Mouse (Mus musculus) spleen, adult 18-20 months (tissue): Measurements from ENCODE around the gene Praf2.
A peak's percentile ranks its signal among the peaks of the same experiment; 100 is the strongest.
"Not testable (repeated sequence)": the region's sequence is repeated elsewhere in the genome, so short reads cannot be mapped to it uniquely, and the experiment has no call there.

Source experiments
- DNase-seq, 2 experiments: peaks; one replicate each; pipeline ENCODE4 v3.0.0; 2022; ENCODE audit warnings: mixed read lengths in 2 of 2

The Praf2 gene

GRCm38 (mm10) chrX:7728215-7728921 is at the start of gene Praf2:
Gene Praf2 (plus strand): TSS chrX:7728439.
- DNase-seq, result peak; percentile 55 to 63

DNA sequence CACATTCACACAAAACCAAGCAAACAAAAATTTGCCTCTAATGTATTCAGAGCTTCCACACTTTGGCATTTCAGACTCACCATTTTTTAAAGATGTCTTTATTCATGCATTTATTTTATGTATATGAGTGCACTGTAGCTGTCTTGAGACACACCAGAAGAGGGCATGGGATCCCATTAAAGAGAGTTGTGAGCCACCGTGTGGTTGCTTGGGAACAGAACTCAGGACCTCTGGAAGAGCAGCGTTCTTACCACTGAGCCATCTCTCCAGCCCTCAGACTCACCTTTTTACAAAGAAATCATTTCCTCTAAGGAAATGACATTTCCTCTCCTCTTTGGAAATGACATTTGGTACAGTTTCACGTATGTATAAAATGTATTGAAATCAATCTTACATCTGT is 49.3 kb upstream of the Praf2 start:
- no peak for DNase-seq

DNA sequence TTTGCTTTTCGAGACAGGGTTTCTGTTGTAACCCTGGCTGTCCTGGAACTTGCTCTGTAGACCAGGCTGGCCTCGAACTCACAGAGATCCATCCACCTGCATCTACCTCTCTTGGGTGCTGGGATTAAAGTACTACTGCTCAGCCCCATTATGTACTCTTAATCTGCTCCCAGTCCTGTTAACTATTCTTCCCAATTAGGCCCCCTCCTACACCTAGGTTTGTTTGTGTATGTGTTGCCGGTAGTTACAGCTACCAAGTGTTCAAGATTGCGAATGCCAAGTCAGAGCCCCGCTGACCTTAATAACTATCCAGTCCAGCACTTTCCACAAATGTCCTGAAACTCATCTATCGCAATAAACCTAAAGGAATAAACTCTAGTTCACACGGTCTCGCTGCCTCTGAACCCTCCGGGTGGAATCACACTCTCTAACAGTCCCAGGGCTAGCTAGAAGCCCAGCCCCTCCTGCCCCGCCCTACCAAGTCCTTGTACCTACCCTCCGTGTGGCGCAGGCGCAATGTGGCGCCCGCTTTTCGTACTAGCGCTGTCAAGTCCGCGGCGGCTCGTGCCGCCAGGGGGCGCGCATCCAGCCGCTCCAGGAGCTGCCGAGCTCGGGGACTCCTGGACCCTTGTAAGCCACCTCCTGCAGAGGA is 48.7 kb upstream of the Praf2 start:
- peak; percentile 80 to 85 for DNase-seq

DNA sequence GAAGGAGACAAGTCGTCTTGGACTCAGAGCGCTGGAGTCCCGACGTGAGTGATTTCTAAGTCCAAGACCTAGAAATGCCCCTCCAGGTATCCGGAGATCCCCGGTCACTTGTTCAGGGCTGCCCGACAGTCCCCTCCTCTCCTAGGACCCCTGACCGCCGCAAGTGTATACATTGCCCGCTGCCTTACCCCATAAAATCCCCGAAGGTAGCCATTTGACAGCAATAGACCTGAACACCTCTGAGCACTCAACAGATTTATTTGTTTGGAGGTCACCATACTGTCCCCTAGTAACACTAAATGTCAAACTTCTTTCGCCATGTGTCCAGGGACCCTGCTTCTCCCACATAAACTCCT is 48.2 kb upstream of the Praf2 start:
- no peak for DNase-seq

DNA sequence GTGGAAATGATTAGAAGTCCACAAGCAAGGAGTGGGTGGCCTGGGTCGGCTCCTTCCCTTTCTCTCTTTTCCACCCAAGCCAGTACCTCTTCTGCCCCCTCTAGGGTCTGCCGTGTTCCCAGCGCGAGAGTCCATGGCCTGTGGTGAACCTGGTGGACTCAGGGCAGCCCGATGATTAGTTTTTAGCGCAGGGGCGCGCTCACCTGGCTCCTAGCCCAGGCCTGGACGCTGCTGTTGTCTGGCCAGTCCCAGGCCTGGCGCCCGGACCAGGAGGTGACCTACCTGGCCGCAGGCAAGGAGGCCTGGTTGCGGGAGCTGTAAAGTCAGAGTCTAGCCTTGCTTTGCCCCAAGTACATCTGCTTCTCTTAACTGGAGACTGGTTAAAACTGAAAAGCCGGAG is 47.4 kb upstream of the Praf2 start, which contains the start of gene Magix:
Gene Magix (minus strand): TSS at position 388 of the 400 bp plus-strand sequence.
- DNase-seq, result no peak

DNA sequence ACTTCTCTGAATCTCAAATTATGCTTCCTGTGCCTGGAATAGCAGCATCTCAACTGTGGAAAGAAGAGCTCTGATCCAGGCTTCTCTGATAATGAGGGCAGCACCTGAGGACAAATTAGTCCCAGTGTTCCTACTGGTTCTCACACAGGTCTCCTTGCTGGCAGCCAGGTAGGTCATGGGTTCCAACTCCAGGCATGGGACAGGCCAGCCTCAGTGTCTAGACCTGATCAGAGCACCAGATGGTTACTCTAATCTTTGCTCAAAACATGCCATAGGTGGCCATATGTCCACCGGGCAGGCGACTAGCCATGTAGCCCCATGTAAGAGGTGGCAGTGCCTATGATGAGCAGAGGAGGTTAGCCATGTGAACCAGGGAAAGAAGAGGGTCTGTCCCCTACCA is 39.9 kb upstream of the Praf2 start:
- DNase-seq, result no peak

DNA sequence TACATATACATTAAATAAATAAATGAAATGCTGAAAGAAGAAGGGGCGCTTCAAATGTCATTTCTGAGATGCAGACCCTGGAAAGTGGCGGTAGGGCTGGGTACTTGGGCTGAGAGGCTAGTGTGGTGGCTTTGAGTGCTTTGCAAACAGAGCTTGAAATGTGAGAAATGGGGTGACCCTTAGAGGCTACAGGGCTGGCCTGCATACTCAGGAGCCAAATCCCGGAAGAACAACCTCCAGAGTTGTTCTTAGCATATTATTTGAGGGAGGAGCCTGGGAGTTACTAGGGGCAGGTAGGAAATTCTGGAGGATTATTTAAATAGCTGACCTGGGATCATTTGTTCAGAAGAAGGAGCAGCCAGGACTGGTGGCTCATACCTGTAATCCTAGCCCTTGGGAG is 37.8 kb upstream of the Praf2 start:
- DNase-seq, result no peak

DNA sequence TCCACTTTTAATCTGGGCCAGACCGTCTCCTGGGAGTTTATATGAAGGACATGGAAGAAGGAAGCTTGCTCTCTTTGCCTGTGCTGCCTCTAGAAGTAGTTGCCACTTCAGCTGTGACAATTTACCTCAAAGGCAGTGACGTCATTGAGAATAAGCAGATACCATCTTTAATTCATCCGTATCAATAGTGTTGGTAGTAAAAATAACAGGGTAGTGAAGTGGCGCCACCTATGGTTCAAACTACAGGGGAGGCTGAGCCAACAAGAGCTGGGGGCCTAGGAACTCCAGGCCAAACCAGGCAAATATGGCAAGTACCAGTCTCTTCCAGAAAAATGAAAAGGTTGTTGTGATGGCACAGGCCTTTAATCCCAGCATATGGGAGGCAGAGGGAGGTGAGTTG is 35.4 kb upstream of the Praf2 start:
- DNase-seq, result peak in 1 of 2 experiments; percentile 39

DNA sequence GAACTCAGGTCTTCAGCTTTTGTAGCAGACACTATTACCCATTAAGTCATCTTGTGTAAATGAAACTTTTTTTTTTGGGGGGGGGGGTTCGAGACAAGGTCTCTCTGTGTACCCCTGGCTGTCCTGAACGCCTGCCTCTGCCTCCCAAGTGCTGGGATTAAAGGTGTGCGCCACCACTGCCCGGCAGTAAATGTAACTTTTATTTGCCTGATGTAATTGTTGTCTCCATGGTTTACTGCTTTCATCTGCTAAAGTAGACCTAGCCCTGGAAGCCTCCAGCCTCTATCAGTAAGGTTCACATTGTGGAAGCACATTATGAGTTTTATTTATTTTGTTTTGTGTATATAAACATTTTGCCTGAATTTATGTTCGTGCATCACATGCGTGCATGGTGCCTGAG is 31.7 kb upstream of the Praf2 start:
- no peak for DNase-seq

DNA sequence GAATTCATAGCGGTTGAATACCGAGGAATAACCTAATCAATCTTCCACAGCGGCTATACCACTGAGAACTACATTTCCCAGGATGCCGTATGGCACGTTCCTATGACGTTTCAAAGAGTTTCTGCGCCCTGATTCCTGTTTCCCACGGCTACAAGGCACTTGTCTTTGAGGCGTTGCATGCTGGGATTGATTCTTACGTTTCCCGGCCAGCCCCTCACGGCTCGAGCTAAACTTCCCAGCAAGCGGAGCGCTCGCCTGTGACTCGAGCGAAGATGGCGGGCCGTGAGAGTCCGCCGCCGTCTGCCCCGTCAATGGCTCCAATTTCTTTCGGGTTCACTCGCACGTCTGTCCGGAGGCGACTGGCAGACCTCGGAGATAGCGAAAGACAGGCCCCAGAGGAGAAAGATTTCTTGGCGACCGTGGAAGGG is 31.3 kb upstream of the Praf2 start, which contains the start of gene Gpkow:
Gene Gpkow (plus strand): TSS at position 178 of the 428 bp plus-strand sequence.
- peak; percentile 57 to 66 for DNase-seq

GRCm38 (mm10) chrX:7713764-7714134 is 14.5 kb upstream of the Praf2 start:
- DNase-seq, result not testable (repeated sequence)

DNA sequence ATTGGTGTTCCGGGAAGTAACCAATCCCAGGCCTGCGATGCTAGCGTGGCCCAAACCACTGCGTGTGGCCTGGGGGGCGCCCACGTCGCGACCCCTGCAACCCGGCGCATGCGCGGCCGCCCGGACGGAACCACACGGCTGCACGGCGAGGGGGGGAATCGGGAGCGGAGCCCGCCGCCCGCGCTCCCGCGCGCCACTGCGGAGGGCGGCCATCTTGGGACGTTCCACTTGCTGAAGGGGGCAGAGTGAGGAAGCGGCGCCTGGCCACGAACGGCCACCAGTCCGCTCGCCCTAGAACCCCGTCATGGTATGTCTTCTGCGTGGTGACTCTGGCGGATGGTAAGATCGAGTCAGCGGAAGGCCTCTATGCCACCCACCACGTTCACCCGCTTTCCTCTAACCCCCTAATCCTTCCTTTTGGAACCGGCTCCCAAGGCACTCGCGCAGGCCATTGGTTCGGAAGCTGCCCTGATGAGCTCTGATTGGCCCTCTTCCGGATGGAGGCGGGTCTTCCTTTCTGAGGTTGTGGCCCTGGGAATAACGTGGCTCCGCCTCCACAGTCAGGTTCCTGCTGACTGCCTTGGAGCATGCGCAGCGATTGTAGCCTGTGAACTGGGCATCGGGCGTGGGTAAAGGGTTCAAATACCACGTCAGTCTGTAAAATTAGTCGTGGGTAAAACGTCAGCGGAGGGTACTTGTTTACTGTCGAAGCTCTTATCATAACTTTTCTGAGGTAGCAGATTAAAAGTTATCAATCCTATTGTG is 13.9 kb upstream of the Praf2 start, which contains the start of gene Wdr45:
Gene Wdr45 (plus strand): TSS at position 199 of the 765 bp plus-strand sequence.
- peak; percentile 78 to 85 for DNase-seq

GRCm38 (mm10) chrX:7716058-7716457 is 12.2 kb upstream of the Praf2 start:
- not testable (repeated sequence) for DNase-seq

- DNase-seq, result peak; percentile 36 to 62
Measured at GRCm38 (mm10) chrX:7721514-7722281, 6.5 kb upstream of the Praf2 start, which contains the start of gene Gm45208. Gene Gm45208 (plus strand): TSS chrX:7722245.

DNA sequence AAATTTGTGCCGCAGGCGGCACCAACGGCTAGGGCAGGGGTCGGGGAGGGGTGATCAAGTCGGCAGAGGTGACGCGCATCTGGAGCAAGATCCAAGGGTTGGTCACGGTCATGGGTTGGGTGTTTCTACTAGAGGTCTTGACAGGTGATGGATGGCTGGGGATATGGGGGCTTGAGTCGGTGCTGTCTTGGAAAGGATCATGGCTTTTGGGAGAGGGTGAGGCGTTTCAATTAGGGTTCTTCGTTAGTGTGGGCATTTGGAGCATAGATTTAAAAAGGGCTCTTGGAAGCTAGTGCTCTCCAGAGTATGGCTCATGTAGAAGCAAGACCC is 6.0 kb upstream of the Praf2 start:
- no peak for DNase-seq

GRCm38 (mm10) chrX:7722691-7723090 is 5.5 kb upstream of the Praf2 start:
- DNase-seq, result no peak

- no peak for DNase-seq
Measured at GRCm38 (mm10) chrX:7724135-7724534, 4.1 kb upstream of the Praf2 start.

DNA sequence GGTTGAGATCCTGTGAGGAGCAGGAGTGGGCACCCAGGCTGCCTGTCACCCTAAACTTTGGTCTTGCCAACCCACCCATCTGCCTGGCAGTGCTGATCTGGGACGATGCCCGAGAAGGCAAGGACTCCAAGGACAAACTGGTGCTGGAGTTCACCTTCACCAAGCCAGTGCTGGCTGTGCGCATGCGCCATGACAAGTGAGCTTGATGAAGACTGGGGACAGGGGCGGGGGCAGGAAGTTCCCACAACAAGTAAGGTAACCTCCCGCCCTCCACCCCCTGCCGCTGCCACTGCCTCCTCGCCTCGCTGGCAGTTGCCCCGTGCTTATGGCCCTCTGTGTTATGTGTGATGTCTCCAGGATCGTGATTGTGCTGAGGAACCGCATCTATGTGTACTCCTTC is 2.4 kb upstream of the Praf2 start:
- DNase-seq, result no peak

DNA sequence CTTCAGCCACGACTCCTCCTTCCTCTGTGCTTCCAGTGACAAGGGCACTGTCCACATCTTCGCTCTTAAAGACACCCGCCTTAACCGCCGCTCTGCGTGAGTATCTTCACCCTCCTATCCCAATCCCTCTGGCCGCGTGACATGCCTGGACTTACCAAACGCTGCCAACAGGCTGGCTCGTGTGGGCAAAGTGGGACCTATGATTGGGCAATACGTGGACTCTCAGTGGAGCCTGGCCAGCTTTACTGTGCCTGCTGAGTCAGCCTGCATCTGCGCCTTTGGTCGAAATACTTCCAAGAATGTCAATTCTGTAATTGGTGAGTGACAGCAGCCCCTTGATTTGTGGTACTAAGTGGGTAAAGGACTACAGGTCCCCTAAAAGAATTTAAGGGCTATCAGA is 1.1 kb upstream of the Praf2 start:
- no peak for DNase-seq

GRCm38 (mm10) chrX:7728922-7729265 is 655 bp downstream of the Praf2 start:
- DNase-seq, result no peak

GRCm38 (mm10) chrX:7733571-7734156 is 5.4 kb downstream of the Praf2 start:
- peak; percentile 56 to 80 for DNase-seq

DNA sequence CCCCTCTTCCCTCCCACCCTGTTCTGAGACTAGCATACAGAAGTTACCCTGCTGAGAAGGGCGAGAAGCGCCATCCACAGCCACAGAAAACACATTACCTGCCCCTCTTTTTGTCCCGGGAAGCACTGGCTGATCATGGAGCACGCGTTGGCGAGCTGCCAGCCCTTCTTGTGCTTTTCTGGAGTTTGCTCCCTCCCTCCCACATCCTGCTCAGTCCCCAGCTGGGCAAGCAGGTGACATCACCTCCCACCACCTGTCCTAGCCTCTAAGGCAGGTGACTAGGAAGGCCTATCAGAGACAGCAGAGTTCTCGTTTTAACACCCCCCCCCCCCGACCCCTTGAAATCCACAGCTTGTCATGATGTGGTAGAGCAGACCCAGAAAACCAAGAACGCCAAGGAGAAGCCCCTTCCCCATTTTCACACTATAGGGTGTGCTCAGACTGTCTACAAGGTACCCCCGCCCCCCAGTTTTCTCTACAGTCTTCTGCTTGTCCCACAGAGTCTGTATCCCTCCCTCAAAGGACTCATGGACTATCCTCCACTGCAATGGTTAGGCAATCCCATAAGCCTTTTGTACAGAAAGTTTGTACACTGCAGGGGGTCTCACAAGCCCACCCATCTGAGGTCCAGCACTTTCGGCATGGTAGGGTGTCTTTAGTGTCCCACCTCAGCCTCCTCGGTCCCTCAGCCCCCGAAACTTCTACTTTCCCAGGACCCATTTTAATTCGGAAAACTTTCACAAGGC is 11.3 kb downstream of the Praf2 start:
- no peak for DNase-seq
